Mouse (Mus musculus) stomach, embryonic 16.5 days (tissue): ENCODE results near the gene Gpr152. TPM values are rescaled to one million over a fixed set of nuclear protein-coding genes. Genes with fewer than 3 reads are reported as not detected.
A peak's percentile ranks its signal among the peaks of the same experiment; 100 is the strongest.

Source experiments
- ATAC-seq: fragments of 200-750 bp; cut with Nextera tagmentation; 2 replicates; pipeline ENCODE4 v1.8.0; 2017; ENCODE audit warnings: moderate number of reproducible peaks, moderate TSS enrichment; ENCODE audit not compliant: insufficient read depth, low FRiP score
- H3K27ac ChIP-seq: fragments of 300-500 bp; sonication (generic); 2 replicates; pipeline ENCODE4 v1.5.1; 2014; ENCODE audit warnings: low read length
- H3K27me3 ChIP-seq: fragments of 300-500 bp; sonication (generic); 2 replicates; pipeline ENCODE4 v1.6.1; 2014; ENCODE audit warnings: low read length, control low read depth, mixed read lengths; ENCODE audit not compliant: control insufficient read depth, insufficient read depth
- H3K36me3 ChIP-seq: fragments of 300-500 bp; sonication (generic); 2 replicates; pipeline ENCODE4 v1.6.1; 2014; ENCODE audit warnings: low read length; ENCODE audit not compliant: control insufficient read depth, insufficient read depth
- H3K4me1 ChIP-seq: fragments of 300-500 bp; sonication (generic); 2 replicates; pipeline ENCODE4 v1.6.1; 2014; ENCODE audit warnings: low read length, control low read depth, mixed read lengths; ENCODE audit not compliant: control insufficient read depth, insufficient read depth
- H3K4me2 ChIP-seq: fragments of 300-500 bp; sonication (generic); 2 replicates; pipeline ENCODE4 v1.6.1; 2014; ENCODE audit warnings: low read depth, low read length, mixed read lengths
- H3K4me3 ChIP-seq: fragments of 300-500 bp; sonication (generic); replicated peaks from 2 replicates; pipeline ENCODE4 v1.5.1; 2014; ENCODE audit warnings: mild to moderate bottlenecking, low read length
- H3K9ac ChIP-seq: fragments of 300-500 bp; sonication (generic); 2 replicates; pipeline ENCODE4 v1.6.1; 2014; ENCODE audit warnings: low read length
- H3K9me3 ChIP-seq: fragments of 300-500 bp; sonication (generic); replicated peaks from 2 replicates; pipeline ENCODE4 v1.6.1; 2016; ENCODE audit warnings: low read length, control low read depth; ENCODE audit not compliant: control insufficient read depth
- WGBS: fragments of 180-500 bp; shearing (Covaris S2); extraction: QIAGEN DNeasy Blood & Tissue Kit; methylation state at CpG from one replicate; pipeline ENCODE4 v1.1.7; 2014; 5-methylcytosine and 5-hydroxymethylcytosine counted together
- polyA plus RNA-seq: library from polyadenylated mRNA; unstranded; fragments of >200 nt; fragmentation: Nextera tagmentation; extraction: Ambion mirVana; gene quantifications from 2 replicates; pipeline ENCODE4 v1.2.1, GENCODE M21; 2015

Gpr152 gene
- polyA plus RNA-seq, 1 experiment from 2014 or later = not detected

DNA sequence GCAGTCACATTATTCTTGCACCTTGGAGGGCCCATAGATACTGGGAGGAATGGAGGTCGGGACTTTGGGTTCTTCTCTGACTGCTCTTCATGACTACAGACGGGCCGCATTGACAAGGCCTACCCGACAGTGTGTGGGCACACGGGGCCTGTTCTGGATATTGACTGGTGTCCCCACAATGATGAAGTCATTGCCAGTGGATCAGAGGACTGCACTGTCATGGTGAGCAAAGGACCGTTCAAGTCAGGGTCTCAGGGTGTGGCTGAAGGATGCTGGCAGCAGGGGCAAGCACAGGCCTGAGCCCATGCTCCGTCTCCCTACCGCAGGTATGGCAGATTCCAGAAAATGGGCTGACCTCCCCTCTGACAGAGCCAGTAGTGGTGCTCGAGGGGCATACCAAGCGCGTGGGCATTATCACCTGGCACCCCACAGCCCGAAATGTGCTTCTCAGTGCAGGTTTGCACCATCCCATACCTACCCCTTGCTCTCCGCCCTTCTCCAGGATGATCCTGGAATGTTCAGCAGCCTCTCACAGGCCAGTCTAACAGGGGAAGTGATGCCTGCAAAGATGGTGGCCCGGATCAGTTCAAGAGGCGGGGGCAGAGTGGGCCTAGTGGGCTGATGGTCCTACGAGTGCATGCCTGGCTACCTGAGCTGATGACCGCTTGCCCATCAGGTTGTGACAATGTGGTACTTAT lies 10.3 kb downstream of the Gpr152 start:
- H3K9ac ChIP-seq = peak overlapping the region; percentile 96
- WGBS = 92% methylated on average over 17 of the region's 17 CpGs

GRCm38 (mm10) chr19:4150567-4151487 lies 11.2 kb downstream of the Gpr152 start:
- Histone ChIP-seq H3K27ac (no peak overlapping the region), H3K9ac (no peak overlapping the region), H3K4me2 (no peak overlapping the region), H3K4me1 (peaks cover 15% of the 10 kb centered on the region), H3K36me3 (peaks cover 9% of the 10 kb centered on the region), H3K9me3 (no peaks in the 10 kb centered on the region), H3K4me3 (no peak overlapping the region), H3K27me3 (no peaks in the 10 kb centered on the region)
- no peak for ATAC-seq
- WGBS = 92% methylated on average over 22 of the region's 22 CpGs

More for the DNA sequence above, 10.3 kb downstream of the Gpr152 start:
- Histone ChIP-seq H3K4me1 (peaks cover 15% of the 10 kb centered on the region), H3K36me3 (peaks cover 9% of the 10 kb centered on the region), H3K4me2 (peak overlapping the region; percentile 86), H3K27me3 (no peaks in the 10 kb centered on the region), H3K9me3 (no peaks in the 10 kb centered on the region), H3K27ac (0 out of 2 replicates have a peak overlapping the region, but pooled peaks have one; percentile 76), H3K4me3 (peak overlapping the region; percentile 87; the same call in 1 of the 2 replicates)
- ATAC-seq = no peak

DNA sequence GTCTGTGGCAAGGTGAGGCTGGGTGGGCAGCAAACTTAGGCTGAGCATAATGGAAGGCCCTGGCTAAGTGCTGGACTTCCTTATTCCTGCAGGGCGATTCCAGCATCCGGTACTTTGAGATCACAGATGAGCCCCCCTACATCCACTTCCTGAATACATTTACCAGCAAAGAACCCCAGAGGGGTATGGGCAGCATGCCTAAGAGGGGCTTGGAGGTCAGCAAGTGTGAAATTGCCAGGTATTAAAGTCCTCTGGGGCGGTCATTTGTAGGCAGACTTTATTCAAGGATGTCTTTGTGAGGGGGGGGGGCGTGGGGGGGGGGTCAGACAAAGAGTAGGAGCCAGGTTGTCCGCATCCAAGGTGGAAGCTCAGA lies 11.9 kb downstream of the Gpr152 start:
- H3K36me3 ChIP-seq = peaks cover 9% of the 10 kb centered on the region
- no peaks in the 10 kb centered on the region for H3K9me3 ChIP-seq

GRCm38 (mm10) chr19:4151898-4152297 lies 12.3 kb downstream of the Gpr152 start:
- Histone ChIP-seq H3K9ac (no peak overlapping the region), H3K36me3 (peaks cover 9% of the 10 kb centered on the region), H3K27ac (no peak overlapping the region), H3K4me2 (no peak overlapping the region), H3K4me1 (peaks cover 15% of the 10 kb centered on the region), H3K9me3 (no peaks in the 10 kb centered on the region), H3K4me3 (no peak overlapping the region), H3K27me3 (no peaks in the 10 kb centered on the region)
- 90% methylated on average over 5 of the region's 5 CpGs for WGBS
- ATAC-seq = no peak

More for the DNA sequence above, 11.9 kb downstream of the Gpr152 start:
- H3K4me3 ChIP-seq = no peak overlapping the region
- H3K9ac ChIP-seq = no peak overlapping the region
- H3K4me1 ChIP-seq = peaks cover 15% of the 10 kb centered on the region
- H3K4me2 ChIP-seq = no peak overlapping the region
- H3K27ac ChIP-seq = no peak overlapping the region
- 81% methylated on average over 5 of the region's 5 CpGs for WGBS
- ATAC-seq = no peak
- no peaks in the 10 kb centered on the region for H3K27me3 ChIP-seq

DNA sequence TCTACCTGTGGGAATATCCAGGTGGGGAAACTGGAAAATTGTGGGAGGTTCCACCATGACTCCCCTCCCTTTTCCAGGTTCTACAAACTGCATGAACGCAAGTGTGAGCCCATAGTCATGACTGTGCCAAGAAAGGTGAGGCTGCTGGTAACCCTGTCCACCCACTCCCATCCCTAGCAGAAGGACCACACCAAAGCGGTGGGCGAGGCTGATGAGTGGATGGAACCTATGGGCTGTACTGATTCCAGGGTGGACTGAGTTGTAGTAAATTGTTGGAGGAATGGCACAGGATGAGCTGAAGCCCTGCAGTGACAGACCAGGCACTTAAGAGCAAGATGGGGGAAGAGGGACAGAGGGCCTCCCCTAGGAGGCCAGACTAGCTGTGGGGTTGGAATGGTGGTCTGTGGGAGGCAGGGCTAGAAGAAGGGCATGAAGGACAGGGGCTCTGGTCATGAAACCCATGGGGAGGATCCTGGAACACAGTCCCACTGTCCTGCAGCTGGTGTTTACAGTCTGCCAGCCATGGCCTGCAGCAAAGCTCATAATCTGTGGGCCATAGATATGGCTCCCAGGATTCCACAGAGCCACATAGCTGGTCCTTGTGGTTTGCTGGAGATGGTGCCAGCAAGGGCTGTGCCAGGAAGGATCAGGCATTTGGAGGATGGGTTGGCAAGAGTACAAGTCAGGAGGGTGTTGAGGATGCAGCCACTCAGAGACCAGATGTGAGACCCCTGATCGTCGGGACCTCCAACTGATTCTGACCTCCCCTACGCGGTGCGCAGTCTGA lies 13.1 kb downstream of the Gpr152 start:
- Histone ChIP-seq H3K36me3 (peaks cover 9% of the 10 kb centered on the region), H3K4me2 (no peak overlapping the region), H3K4me3 (no peak overlapping the region), H3K4me1 (peaks cover 14% of the 10 kb centered on the region), H3K27me3 (no peaks in the 10 kb centered on the region), H3K9me3 (no peaks in the 10 kb centered on the region), H3K9ac (no peak overlapping the region), H3K27ac (no peak overlapping the region)
- WGBS = 90% methylated on average over 8 of the region's 8 CpGs
- no peak for ATAC-seq

- Histone ChIP-seq H3K27ac (no peak within 1 kb of the TSS), H3K9me3 (no peaks in the 10 kb centered on the region), H3K36me3 (peaks cover 9% of the 10 kb centered on the region), H3K4me1 (peaks cover 8% of the 10 kb centered on the region), H3K9ac (no peak within 1 kb of the TSS), H3K27me3 (no peaks in the 10 kb centered on the region), H3K4me3 (no peak within 1 kb of the TSS), H3K4me2 (no peak within 1 kb of the TSS)
- WGBS = 67% methylated on average over 11 of the region's 11 CpGs
- ATAC-seq = no peak
These were observed 13.7 kb downstream of the Gpr152 start, which contains the start of gene Ptprcap for GRCm38 (mm10) chr19:4153232-4153654. Ptprcap (plus strand) TSS chr19:4153604.

GRCm38 (mm10) chr19:4154437-4155222 lies 15.0 kb downstream of the Gpr152 start:
- no peak overlapping the region for H3K27ac ChIP-seq
- no peak overlapping the region for H3K9ac ChIP-seq
- peaks cover under 1% of the 10 kb centered on the region for H3K4me1 ChIP-seq
- H3K4me2 ChIP-seq = no peak overlapping the region
- H3K36me3 ChIP-seq = peaks cover 9% of the 10 kb centered on the region
- no peak for ATAC-seq
- H3K4me3 ChIP-seq = no peak overlapping the region
- H3K9me3 ChIP-seq = no peaks in the 10 kb centered on the region
- H3K27me3 ChIP-seq = no peaks in the 10 kb centered on the region
- WGBS = 71% methylated on average over 13 of the region's 13 CpGs
